Mouse (Mus musculus): ENCODE results near the gene Scn1b. TPM values are rescaled to one million over a fixed set of nuclear protein-coding genes. Genes with fewer than 3 reads are reported as not detected.

Scn1b gene
- polyA plus RNA-seq, 1 experiment from 2014 or later: 0.89 TPM

GRCm38 (mm10) chr7:31161831-31162230 lies 35.0 kb upstream of the Scn1b start:
- Histone ChIP-seq H3K9me3 (ENCODE audit: control insufficient read depth, low read length) (no peaks in the 10 kb centered on the region), H3K27me3 (ENCODE audit: control insufficient read depth, insufficient read depth, low read depth, low read length) (no peaks in the 10 kb centered on the region), H3K4me2 (ENCODE audit: low read depth, low read length) (no peak overlapping the region), H3K27ac (ENCODE audit: low read length) (no peak overlapping the region), H3K4me1 (replicated peaks; ENCODE audit: control insufficient read depth, insufficient read depth, low read length) (0 out of 2 replicates have a peak, but pooled peaks cover 2% of the 10 kb centered on the region), H3K4me3 (ENCODE audit: low read length) (no peak overlapping the region), H3K36me3 (ENCODE audit: control insufficient read depth, insufficient read depth, low read length) (no peaks in the 10 kb centered on the region), H3K9ac (ENCODE audit: low read length) (no peak overlapping the region)
- 58% methylated on average over 3 of the region's 3 CpGs for WGBS
- ATAC-seq (ENCODE audit: low read depth): no peak

GRCm38 (mm10) chr7:31161246-31161645 lies 34.4 kb upstream of the Scn1b start:
- Histone ChIP-seq H3K4me2 (ENCODE audit: low read depth, low read length) (no peak overlapping the region), H3K36me3 (ENCODE audit: control insufficient read depth, insufficient read depth, low read length) (no peaks in the 10 kb centered on the region), H3K27ac (ENCODE audit: low read length) (no peak overlapping the region), H3K27me3 (ENCODE audit: control insufficient read depth, insufficient read depth, low read depth, low read length) (no peaks in the 10 kb centered on the region), H3K9ac (ENCODE audit: low read length) (no peak overlapping the region), H3K9me3 (ENCODE audit: control insufficient read depth, low read length) (no peaks in the 10 kb centered on the region), H3K4me3 (ENCODE audit: low read length) (no peak overlapping the region), H3K4me1 (replicated peaks; ENCODE audit: control insufficient read depth, insufficient read depth, low read length) (peaks cover 3% of the 10 kb centered on the region; the same call in 1 of the 2 replicates)
- ATAC-seq (ENCODE audit: low read depth): no peak
- 72% methylated on average over 3 of the region's 3 CpGs for WGBS

GRCm38 (mm10) chr7:31160763-31161162 lies 34.0 kb upstream of the Scn1b start:
- Histone ChIP-seq H3K27ac (ENCODE audit: low read length) (no peak overlapping the region), H3K27me3 (ENCODE audit: control insufficient read depth, insufficient read depth, low read depth, low read length) (no peaks in the 10 kb centered on the region), H3K4me2 (ENCODE audit: low read depth, low read length) (no peak overlapping the region), H3K9ac (ENCODE audit: low read length) (no peak overlapping the region), H3K4me1 (replicated peaks; ENCODE audit: control insufficient read depth, insufficient read depth, low read length) (peaks cover 7% of the 10 kb centered on the region), H3K36me3 (ENCODE audit: control insufficient read depth, insufficient read depth, low read length) (no peaks in the 10 kb centered on the region), H3K9me3 (ENCODE audit: control insufficient read depth, low read length) (no peaks in the 10 kb centered on the region), H3K4me3 (ENCODE audit: low read length) (no peak overlapping the region)
- no peak for ATAC-seq (ENCODE audit: low read depth)
- WGBS: 34% methylated on average over 5 of the region's 5 CpGs

DNA sequence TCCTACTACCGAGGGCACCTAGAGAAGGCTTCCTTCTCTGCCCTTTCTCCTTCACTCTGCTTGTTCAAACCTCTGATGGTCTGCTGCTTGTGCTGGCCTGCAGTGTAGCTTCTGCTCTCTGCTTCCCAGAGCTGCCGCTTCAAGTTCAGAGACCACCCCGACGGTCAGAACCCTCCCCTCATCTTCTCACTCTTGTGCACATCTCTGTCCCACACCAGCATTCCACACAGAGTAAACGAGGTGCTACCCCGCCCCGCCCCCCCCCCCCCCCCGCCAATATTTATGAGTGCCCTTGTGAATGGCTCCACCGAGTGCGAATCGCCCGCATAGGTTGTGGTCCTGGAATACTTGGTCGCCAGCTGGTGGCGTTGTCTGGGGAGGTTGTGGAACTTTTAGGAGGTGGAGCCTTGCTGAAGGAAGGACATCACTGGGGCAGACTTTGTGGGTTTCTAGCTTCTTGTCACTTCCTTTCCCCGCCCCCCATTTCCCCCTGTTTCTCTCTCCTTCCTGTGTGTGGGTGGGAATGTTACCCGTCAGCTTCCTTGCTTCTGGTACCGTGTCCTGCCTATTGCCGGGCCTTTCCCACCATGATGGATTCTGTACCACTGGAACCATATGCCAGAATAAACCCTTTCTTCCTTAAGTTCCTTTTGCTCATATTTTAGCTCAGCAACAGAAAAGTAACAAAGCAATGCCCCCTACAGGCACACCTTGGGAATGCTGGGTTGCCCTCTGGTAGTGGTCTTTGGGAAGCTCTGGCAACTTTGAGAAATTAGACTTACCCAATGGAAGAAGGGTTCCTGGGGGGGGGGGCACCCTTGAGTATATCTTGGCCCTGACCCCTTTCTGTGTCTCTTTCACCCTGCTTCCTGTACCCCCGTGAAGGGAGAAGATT lies 29.5 kb upstream of the Scn1b start:
- peak overlapping the region; percentile 13; the same call in 1 of the 2 replicates for H3K4me2 ChIP-seq (ENCODE audit: low read depth, low read length)

GRCm38 (mm10) chr7:31155296-31156033 lies 28.7 kb upstream of the Scn1b start, which contains the start of gene Gramd1a:
Gene Gramd1a, minus strand, starts transcription at chr7:31155896.
- H3K9me3 ChIP-seq (ENCODE audit: control insufficient read depth, low read length): no peaks in the 10 kb centered on the region
- no peaks in the 10 kb centered on the region for H3K36me3 ChIP-seq (ENCODE audit: control insufficient read depth, insufficient read depth, low read length)
- ATAC-seq (ENCODE audit: low read depth): no peak
- H3K4me3 ChIP-seq (ENCODE audit: low read length): no peak within 1 kb of the TSS
- H3K27me3 ChIP-seq (ENCODE audit: control insufficient read depth, insufficient read depth, low read depth, low read length): no peaks in the 10 kb centered on the region
- H3K4me2 ChIP-seq (ENCODE audit: low read depth, low read length): peak within 1 kb of the TSS; percentile 13; the same call in 1 of the 2 replicates
- H3K27ac ChIP-seq (ENCODE audit: low read length): peak within 1 kb of the TSS; percentile 34
- 58% methylated on average over 5 of the region's 5 CpGs for WGBS
- H3K4me1 ChIP-seq (replicated peaks; ENCODE audit: control insufficient read depth, insufficient read depth, low read length): peaks cover 19% of the 10 kb centered on the region
- peak within 1 kb of the TSS; percentile 13; the same call in 1 of the 2 replicates for H3K9ac ChIP-seq (ENCODE audit: low read length)

More for the DNA sequence above, 29.5 kb upstream of the Scn1b start:
- Histone ChIP-seq H3K9ac (ENCODE audit: low read length) (peak overlapping the region; percentile 13; the same call in 1 of the 2 replicates), H3K36me3 (ENCODE audit: control insufficient read depth, insufficient read depth, low read length) (no peaks in the 10 kb centered on the region), H3K4me3 (ENCODE audit: low read length) (no peak overlapping the region), H3K27me3 (ENCODE audit: control insufficient read depth, insufficient read depth, low read depth, low read length) (no peaks in the 10 kb centered on the region), H3K27ac (ENCODE audit: low read length) (peak overlapping the region; percentile 34; the same call in 1 of the 2 replicates), H3K4me1 (replicated peaks; ENCODE audit: control insufficient read depth, insufficient read depth, low read length) (peaks cover 19% of the 10 kb centered on the region), H3K9me3 (ENCODE audit: control insufficient read depth, low read length) (no peaks in the 10 kb centered on the region)
- 21% methylated on average over 15 of the region's 19 CpGs for WGBS
- no peak for ATAC-seq (ENCODE audit: low read depth)

DNA sequence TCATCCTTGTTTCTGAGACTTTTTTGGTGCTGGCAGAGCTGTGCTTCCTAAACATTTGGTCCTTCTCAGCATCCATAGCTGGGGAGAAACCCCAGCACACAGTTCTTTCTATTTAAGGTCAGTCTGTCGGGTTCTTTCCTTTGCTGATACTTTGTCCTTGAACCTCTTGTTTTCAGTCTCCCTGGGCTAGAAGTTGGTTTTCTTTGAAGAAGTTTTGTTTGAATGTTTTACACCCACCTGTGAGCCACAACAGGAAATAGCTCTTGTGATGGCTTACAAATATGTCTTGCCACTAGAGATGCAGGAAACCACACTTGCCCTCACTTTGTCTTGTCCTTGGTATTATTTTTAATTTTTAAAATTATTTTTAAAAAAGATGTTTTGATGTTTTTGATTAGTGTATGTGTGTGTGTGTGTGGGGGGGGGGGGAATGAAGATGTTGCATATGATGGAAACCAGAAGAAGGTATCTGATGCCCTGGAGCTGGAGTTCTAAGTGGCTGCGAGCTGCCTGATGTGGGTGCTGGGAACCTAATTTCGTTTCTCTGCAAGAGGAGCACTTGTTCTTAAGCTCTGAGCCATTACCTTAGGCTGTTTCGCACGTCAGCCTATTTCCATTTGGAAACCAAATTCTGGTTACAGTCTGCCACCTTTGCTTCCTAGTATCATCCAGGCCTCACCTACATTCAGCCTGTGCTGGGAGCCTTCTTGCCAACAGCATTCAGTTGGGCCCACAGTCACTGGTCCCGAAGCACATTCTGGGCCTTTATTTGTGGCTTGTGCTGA lies 26.9 kb upstream of the Scn1b start:
- Histone ChIP-seq H3K27me3 (ENCODE audit: control insufficient read depth, insufficient read depth, low read depth, low read length) (no peaks in the 10 kb centered on the region), H3K4me1 (replicated peaks; ENCODE audit: control insufficient read depth, insufficient read depth, low read length) (peaks cover 32% of the 10 kb centered on the region), H3K4me2 (ENCODE audit: low read depth, low read length) (no peak overlapping the region), H3K36me3 (ENCODE audit: control insufficient read depth, insufficient read depth, low read length) (no peaks in the 10 kb centered on the region), H3K9ac (ENCODE audit: low read length) (no peak overlapping the region), H3K4me3 (ENCODE audit: low read length) (no peak overlapping the region), H3K27ac (ENCODE audit: low read length) (no peak overlapping the region), H3K9me3 (ENCODE audit: control insufficient read depth, low read length) (no peaks in the 10 kb centered on the region)
- 84% methylated on average over 6 of the region's 6 CpGs for WGBS
- ATAC-seq (ENCODE audit: low read depth): no peak

DNA sequence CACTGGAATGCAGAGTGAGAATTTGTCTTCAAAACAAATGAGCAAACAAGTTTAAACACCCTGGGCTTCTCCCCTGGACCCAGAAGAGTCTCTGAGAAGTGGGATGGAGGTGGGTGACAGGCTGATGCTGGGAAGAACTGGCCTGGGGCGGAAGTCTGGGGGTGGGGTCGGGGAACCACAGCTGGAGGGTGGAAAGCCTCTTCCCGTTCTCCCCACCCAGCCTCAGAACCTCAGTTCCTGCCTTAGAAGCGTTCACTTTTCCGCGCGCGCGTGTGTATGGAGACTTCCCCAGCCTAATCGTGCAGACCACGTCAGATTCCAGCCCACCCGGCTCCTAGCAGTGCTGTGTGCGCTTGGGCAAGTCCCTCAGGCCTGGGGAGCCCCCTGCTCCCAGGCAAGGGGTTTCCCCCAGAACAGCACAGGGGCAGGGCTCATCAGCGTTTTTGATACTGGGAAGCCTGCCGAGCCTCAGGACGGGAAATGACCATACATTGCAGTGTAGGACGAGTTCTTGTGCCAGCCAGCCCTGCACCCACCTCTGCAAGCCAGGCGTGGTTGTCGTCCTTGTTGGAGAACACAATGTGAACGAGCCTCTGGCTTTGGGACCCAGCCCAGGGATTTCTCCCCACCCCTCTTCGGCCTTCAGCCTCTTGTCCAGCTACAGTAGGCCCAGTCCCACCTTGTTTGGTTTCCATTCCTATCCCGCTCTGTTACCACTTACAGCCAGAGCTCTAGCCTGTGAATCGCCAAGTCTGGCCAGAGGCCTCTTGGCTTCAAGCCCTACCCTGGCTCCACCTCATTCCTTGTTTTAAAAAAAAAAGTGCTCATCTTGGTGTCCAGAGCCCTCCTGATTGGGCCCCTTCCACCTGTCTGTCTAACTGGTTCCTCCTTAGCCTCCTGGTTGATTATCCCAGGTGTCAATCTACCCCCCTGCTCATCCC lies 24.8 kb upstream of the Scn1b start:
- H3K4me2 ChIP-seq (ENCODE audit: low read depth, low read length): peak overlapping the region; percentile 74
- H3K9me3 ChIP-seq (ENCODE audit: control insufficient read depth, low read length): no peaks in the 10 kb centered on the region
- no peaks in the 10 kb centered on the region for H3K36me3 ChIP-seq (ENCODE audit: control insufficient read depth, insufficient read depth, low read length)
- H3K27ac ChIP-seq (ENCODE audit: low read length): peak overlapping the region; percentile 96
- WGBS: 9% methylated on average over 23 of the region's 23 CpGs
- peak overlapping the region; percentile 95 for H3K4me3 ChIP-seq (ENCODE audit: low read length)
- peak; percentile 72 for ATAC-seq (ENCODE audit: low read depth)
- peak overlapping the region; percentile 98 for H3K9ac ChIP-seq (ENCODE audit: low read length)
- H3K4me1 ChIP-seq (replicated peaks; ENCODE audit: control insufficient read depth, insufficient read depth, low read length): peaks cover 51% of the 10 kb centered on the region
- H3K27me3 ChIP-seq (ENCODE audit: control insufficient read depth, insufficient read depth, low read depth, low read length): no peaks in the 10 kb centered on the region

All from lung, embryonic 16.5 days (tissue).